Mouse (Mus musculus) frontal cortex, adult (tissue): Measurements from ENCODE around the gene Eif4g1.
A peak's percentile ranks its signal among the peaks of the same experiment; 100 is the strongest.

Experiments
- ATAC-seq: cut with Nextera tagmentation; 2 replicates; pipeline ENCODE4 v1.9.2; 2017; ENCODE audit warnings: mild to moderate bottlenecking, moderate library complexity, mixed read lengths; ENCODE audit not compliant: low TSS enrichment

Eif4g1 gene

GRCm38 (mm10) chr16:20672965-20673705 is 5.0 kb downstream of the Eif4g1 start:
- no peak for ATAC-seq

DNA sequence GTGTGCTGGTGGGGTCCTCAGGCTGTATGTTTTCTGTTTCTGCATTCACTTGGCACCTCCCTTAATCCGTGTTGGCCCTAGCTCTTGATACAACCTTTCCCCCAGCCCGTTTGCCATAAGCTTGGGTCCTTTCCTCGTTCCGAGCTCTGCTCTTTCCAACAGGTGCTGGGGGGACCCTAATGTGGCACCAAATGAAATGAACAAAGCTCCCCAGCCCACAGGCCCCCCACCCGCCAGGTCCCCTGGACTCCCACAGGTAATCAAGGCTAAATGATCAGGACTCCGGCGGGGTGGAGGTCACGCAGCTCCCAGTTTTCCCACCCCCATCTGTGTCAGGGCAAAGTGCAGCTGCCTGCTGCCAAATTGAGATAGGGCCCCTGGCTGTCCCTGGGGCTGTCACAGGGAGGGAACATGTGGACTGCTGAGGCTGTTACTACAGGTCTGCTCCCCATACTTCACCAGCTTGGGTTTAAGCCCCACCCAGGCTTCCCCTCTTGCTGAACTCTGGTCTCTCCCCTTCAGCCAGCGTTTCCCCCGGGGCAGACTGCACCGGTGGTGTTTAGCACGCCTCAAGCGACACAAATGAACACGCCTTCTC is 5.7 kb downstream of the Eif4g1 start:
- ATAC-seq, result no peak

DNA sequence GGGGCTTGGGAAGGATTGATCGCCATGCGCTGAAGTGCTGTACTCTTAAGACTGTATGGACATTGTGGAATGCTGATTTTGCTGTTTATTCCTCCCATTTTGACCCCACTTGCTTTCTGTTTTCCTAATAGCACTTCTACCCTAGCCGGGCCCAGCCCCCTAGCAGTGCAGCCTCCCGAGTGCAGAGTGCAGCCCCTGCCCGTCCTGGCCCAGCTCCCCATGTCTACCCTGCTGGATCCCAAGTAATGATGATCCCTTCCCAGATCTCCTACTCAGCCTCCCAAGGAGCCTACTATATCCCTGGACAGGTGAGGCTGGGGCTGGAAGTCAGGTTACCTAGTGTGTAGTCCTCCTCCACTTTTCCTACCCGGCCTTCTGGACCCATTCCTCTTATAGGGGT is 7.1 kb downstream of the Eif4g1 start:
- ATAC-seq, result no peak

- no peak for ATAC-seq
Measured at GRCm38 (mm10) chr16:20676702-20677101, 8.6 kb downstream of the Eif4g1 start.

DNA sequence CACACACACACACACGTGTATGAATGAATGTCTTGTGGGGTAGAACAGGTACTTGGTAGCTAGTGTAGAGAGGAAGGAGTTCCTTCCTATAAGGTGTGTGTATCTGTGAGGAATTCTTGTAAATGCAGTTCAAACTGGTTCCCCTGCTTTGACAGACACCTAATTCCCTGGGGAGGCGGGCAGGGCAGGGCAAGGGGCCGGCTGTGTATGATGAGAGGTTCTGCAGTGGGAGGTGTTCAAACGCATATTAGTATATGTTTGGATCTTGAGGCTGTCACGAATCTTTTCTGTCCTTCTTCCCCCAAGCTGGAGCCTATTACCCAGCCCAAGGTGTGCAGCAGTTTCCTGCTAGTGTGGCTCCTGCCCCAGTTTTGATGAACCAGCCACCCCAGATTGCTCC is 9.3 kb downstream of the Eif4g1 start:
- no peak for ATAC-seq

- ATAC-seq, result peak; percentile 76; the same call in 1 of the 2 replicates
Measured at GRCm38 (mm10) chr16:20677974-20678675, 10.0 kb downstream of the Eif4g1 start.

DNA sequence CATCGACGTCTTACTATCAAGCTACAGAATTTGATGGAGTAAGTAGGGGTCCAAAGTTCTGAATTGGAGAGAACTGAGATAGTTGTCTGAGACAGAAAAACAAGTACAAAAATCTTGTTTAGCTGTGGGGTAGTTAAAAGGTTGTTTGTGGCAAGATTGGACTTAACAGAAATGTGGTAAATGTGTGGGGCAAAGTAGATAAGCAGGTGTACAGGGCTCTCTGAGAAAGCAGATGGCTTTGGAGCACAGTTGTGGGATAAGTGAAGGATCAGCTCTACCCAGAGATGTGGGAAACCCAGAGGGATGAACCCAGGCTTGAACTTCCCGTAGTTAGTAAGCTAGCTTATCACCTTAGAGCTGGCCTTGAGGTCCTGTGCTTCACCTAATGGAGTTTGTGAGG is 22.7 kb downstream of the Eif4g1 start:
- ATAC-seq, result no peak

GRCm38 (mm10) chr16:20691617-20692016 is 23.5 kb downstream of the Eif4g1 start:
- no peak for ATAC-seq

- ATAC-seq, result no peak
Measured at GRCm38 (mm10) chr16:20692241-20692965, 24.3 kb downstream of the Eif4g1 start.

GRCm38 (mm10) chr16:20693111-20693701 is 25.1 kb downstream of the Eif4g1 start, which contains the start of gene Fam131a:
Fam131a (plus strand) TSS chr16:20693241.
- ATAC-seq, result peak; percentile 79

- peak; percentile 62 for ATAC-seq
Measured at GRCm38 (mm10) chr16:20694781-20695180, 26.7 kb downstream of the Eif4g1 start.

GRCm38 (mm10) chr16:20695622-20696323 is 27.7 kb downstream of the Eif4g1 start:
- ATAC-seq, result peak; percentile 59

DNA sequence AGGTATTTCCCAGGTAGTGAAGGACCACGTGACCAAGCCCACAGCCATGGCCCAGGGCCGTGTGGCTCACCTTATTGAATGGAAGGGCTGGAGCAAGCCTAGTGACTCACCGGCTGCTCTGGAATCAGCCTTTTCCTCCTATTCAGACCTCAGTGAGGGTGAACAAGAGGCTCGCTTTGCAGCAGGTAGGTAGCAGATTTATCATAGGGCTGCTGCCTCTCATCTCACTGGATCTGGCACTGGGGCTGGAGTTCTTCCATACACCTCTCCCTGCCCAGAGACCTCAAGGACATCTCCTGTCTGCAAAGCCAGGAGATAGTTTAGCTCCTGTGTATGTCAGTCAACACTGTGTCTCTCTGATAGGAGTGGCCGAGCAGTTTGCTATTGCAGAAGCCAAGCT is 31.2 kb downstream of the Eif4g1 start:
- ATAC-seq, result no peak

- no peak for ATAC-seq
Measured at GRCm38 (mm10) chr16:20700036-20700435, 31.9 kb downstream of the Eif4g1 start.

DNA sequence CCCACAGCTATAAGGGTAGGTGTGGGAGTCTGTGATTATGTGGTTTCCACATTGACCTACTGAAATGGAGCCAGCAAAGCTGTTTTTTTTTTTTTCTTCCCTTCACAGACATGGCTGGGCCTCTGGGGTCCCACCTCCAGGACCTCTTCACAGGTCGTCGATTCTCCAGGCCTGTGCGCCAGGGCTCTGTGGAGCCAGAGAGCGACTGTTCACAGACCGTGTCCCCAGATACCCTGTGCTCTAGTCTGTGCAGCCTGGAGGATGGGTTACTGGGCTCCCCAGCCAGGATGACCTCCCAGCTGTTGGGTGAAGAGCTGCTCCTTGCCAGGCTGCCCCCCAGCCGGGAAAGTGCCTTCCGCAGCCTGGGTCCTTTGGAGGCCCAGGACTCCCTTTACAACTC is 33.2 kb downstream of the Eif4g1 start:
- no peak for ATAC-seq

GRCm38 (mm10) chr16:20701729-20702521 is 33.8 kb downstream of the Eif4g1 start:
- ATAC-seq, result no peak

GRCm38 (mm10) chr16:20702522-20702893 is 34.4 kb downstream of the Eif4g1 start:
- ATAC-seq, result peak; percentile 28; the same call in 1 of the 2 replicates

- ATAC-seq, result no peak
Measured at GRCm38 (mm10) chr16:20703071-20703470, 35.0 kb downstream of the Eif4g1 start.

GRCm38 (mm10) chr16:20703699-20704400 is 35.7 kb downstream of the Eif4g1 start:
- ATAC-seq, result no peak

GRCm38 (mm10) chr16:20705786-20706185 is 37.7 kb downstream of the Eif4g1 start:
- no peak for ATAC-seq
